Mouse (Mus musculus) lung, embryonic 16.5 days (tissue): ENCODE measurements around the gene Zfp69. TPM values are rescaled to one million over a fixed set of nuclear protein-coding genes. Genes with fewer than 3 reads are reported as not detected.

Source experiments
- ATAC-seq: fragments of 200-750 bp; cut with Nextera tagmentation; 2 replicates; pipeline ENCODE4 v1.8.0; 2017; ENCODE audit warnings: low read depth, mild to moderate bottlenecking, moderate library complexity
- H3K27ac ChIP-seq: fragments of 300-500 bp; sonication (generic); 2 replicates; pipeline ENCODE4 v1.5.1; 2014; ENCODE audit warnings: mild to moderate bottlenecking, control low read depth, low read length
- H3K27me3 ChIP-seq: fragments of 300-500 bp; sonication (generic); 2 replicates; pipeline ENCODE4 v1.6.1; 2014; ENCODE audit warnings: low read depth, low read length, mixed read lengths; ENCODE audit not compliant: control insufficient read depth, insufficient read depth
- H3K36me3 ChIP-seq: fragments of 300-500 bp; sonication (generic); 2 replicates; pipeline ENCODE4 v1.6.1; 2014; ENCODE audit warnings: low read length; ENCODE audit not compliant: control insufficient read depth, insufficient read depth
- H3K4me1 ChIP-seq: fragments of 300-500 bp; sonication (generic); replicated peaks from 2 replicates; pipeline ENCODE4 v1.6.1; 2014; ENCODE audit warnings: low read length, mixed read lengths; ENCODE audit not compliant: control insufficient read depth, insufficient read depth
- H3K4me2 ChIP-seq: fragments of 300-500 bp; sonication (generic); 2 replicates; pipeline ENCODE4 v1.6.1; 2014; ENCODE audit warnings: low read depth, low read length, control low read depth
- H3K4me3 ChIP-seq: fragments of 300-500 bp; sonication (generic); 2 replicates; pipeline ENCODE4 v1.5.1; 2014; ENCODE audit warnings: mild to moderate bottlenecking, low read length, control low read depth
- H3K9ac ChIP-seq: fragments of 300-500 bp; sonication (generic); 2 replicates; pipeline ENCODE4 v1.6.1; 2014; ENCODE audit warnings: low read length, control low read depth
- H3K9me3 ChIP-seq: fragments of 300-500 bp; sonication (generic); 2 replicates; pipeline ENCODE4 v1.6.1; 2016; ENCODE audit warnings: low read length; ENCODE audit not compliant: control insufficient read depth
- WGBS: fragments of 180-500 bp; shearing (Covaris S2); extraction: QIAGEN DNeasy Blood & Tissue Kit; methylation state at CpG from one replicate; pipeline ENCODE4 v1.1.7; 2014; 5-methylcytosine and 5-hydroxymethylcytosine counted together
- polyA plus RNA-seq: library from polyadenylated mRNA; unstranded; fragments of >200 nt; fragmentation: Nextera tagmentation; extraction: Ambion mirVana; gene quantifications from 2 replicates; pipeline ENCODE4 v1.2.1, GENCODE M21; 2015

Zfp69 gene
- 6.8 and 7.5 TPM in 2 replicates for polyA plus RNA-seq

DNA sequence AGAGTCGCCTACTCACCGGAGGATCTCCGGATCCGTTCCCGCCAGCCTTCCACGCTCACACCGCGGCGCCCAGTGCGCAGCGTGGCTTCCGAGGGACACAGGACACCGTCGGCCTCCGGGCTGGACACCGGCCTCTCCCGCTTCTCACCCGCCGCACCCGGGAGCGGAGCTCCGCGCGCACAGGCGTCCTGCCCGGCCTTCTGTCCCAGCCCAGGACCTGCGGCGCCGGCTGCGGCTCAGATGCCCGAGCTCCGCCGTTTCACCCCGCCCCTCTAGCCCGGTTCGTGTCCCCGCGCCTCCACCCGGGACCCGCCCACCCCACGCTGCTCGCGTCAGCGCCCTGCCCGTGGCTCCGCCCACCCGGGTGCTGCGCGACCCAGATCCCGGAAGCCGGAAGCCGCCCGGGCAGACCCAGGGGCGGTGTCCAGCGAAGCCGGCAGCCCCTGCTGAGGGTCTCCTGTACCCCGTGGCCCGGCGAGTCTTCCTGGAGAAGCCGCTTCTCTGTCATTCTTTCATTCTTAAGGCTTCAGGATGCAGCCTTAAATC lies at the start of gene Zfp69:
TSS of gene Zfp69 (minus strand) at position 272 of the 546 bp plus-strand sequence.
- Histone ChIP-seq H3K4me1 (peaks cover 11% of the 10 kb centered on the region; the same call in 1 of the 2 replicates), H3K9ac (peak within 1 kb of the TSS; percentile 84), H3K27ac (peak within 1 kb of the TSS; percentile 84), H3K4me2 (peak within 1 kb of the TSS; percentile 91), H3K27me3 (no peaks in the 10 kb centered on the region), H3K9me3 (no peaks in the 10 kb centered on the region), H3K36me3 (peaks cover 3% of the 10 kb centered on the region; the same call in 1 of the 2 replicates), H3K4me3 (peak within 1 kb of the TSS; percentile 74)
- peak; percentile 100 for ATAC-seq
- under 1% methylated on average over 52 of the region's 60 CpGs for WGBS

DNA sequence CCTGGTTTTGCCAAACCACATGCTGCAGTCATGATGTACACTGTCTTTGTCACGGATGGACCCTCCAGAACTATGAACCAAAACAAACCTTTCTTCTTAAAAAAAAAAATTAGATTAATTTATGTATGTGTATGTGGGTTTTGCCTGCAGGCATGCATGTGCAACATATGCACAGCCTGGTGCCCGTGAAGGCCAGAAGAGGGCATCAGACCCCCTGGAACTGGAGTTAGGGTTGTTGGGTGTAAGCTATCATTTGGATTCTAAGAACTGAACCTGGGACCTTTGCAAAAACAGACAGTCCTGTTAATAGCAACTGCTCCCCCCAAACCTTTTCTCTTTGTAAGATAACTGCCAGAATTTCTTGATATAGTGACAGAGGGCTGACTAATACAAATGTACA lies 49.5 kb upstream of the Zfp69 start:
- H3K27ac ChIP-seq, result no peak overlapping the region
- no peak for ATAC-seq
- H3K4me3 ChIP-seq, result no peak overlapping the region
- H3K9ac ChIP-seq, result no peak overlapping the region
- peaks cover 36% of the 10 kb centered on the region for H3K4me1 ChIP-seq
- no peaks in the 10 kb centered on the region for H3K36me3 ChIP-seq
- H3K9me3 ChIP-seq, result no peaks in the 10 kb centered on the region
- H3K27me3 ChIP-seq, result no peaks in the 10 kb centered on the region
- H3K4me2 ChIP-seq, result no peak overlapping the region
- 79% methylated on average over 2 of the region's 2 CpGs for WGBS

DNA sequence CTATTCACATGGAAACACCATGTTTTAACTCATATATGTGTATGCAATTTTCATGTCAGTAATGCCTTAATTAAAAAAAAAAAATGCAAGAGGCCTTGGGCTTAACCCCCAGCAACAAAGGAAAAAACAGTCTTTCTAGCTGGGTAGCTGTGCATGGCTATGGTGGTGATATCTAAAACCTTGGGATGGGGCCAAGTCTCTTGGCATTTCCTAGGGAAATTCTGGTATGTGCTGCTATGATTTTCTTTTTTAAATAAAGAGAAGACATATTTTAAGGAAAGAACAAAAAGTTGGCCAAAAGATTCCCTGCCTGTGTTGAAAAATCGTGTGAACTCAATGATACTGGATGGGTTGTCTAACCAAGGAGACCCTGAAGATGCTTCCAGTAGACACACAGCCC lies 44.4 kb upstream of the Zfp69 start:
- Histone ChIP-seq H3K27ac (peak overlapping the region; percentile 59), H3K27me3 (no peaks in the 10 kb centered on the region), H3K4me2 (no peak overlapping the region), H3K36me3 (no peaks in the 10 kb centered on the region), H3K9me3 (no peaks in the 10 kb centered on the region), H3K4me1 (peaks cover 13% of the 10 kb centered on the region), H3K4me3 (no peak overlapping the region), H3K9ac (no peak overlapping the region)
- 42% methylated on average over 1 of the region's 1 CpGs for WGBS
- ATAC-seq, result no peak

DNA sequence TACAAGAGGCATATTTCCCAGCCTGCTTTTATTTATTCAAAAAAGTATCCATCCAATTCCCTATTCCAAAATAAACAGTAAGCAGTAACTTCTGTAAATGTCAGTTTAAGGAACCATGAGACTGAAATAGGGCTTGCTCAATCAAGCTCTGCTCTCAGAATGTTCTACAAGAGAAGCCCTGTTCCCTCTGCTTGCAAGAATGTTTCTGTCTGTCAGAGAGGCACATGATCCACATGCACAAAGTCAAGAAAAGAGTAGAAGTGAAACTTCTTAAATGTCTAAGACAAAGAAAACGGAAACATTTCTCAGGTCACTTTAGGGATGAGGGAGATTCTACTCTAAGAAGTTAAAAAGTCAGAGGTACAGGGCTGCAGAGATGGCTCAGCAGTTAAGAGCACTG lies 41.5 kb upstream of the Zfp69 start:
- no peaks in the 10 kb centered on the region for H3K27me3 ChIP-seq
- no peak for ATAC-seq
- H3K4me2 ChIP-seq, result no peak overlapping the region
- 81% methylated on average over 1 of the region's 1 CpGs for WGBS
- H3K27ac ChIP-seq, result no peak overlapping the region
- no peaks in the 10 kb centered on the region for H3K9me3 ChIP-seq
- peaks cover 13% of the 10 kb centered on the region for H3K4me1 ChIP-seq
- H3K9ac ChIP-seq, result no peak overlapping the region
- H3K4me3 ChIP-seq, result no peak overlapping the region
- H3K36me3 ChIP-seq, result no peaks in the 10 kb centered on the region

DNA sequence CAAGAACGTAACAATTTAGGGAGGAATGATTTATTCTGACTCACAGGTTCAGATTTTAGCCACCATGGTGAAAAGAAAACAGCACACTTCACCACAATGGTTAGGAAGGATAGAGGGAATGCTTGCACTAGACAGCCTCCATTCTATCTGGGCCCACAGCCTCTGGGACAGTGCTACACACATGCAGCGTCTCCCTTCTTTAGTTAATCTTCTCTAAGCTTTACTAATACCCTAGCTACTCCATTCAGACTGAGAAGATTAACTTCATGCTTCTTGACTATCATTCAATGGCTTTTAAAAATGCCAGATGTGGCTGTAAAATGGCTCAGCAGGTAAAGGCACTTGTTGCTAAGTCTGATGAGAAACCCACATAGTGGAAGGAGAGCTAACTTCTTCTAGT lies 40.8 kb upstream of the Zfp69 start:
- Histone ChIP-seq H3K27ac (no peak overlapping the region), H3K9ac (no peak overlapping the region), H3K4me2 (no peak overlapping the region), H3K9me3 (no peaks in the 10 kb centered on the region), H3K4me3 (no peak overlapping the region), H3K36me3 (no peaks in the 10 kb centered on the region), H3K27me3 (no peaks in the 10 kb centered on the region), H3K4me1 (peaks cover 13% of the 10 kb centered on the region)
- 87% methylated on average over 2 of the region's 2 CpGs for WGBS
- ATAC-seq, result no peak

DNA sequence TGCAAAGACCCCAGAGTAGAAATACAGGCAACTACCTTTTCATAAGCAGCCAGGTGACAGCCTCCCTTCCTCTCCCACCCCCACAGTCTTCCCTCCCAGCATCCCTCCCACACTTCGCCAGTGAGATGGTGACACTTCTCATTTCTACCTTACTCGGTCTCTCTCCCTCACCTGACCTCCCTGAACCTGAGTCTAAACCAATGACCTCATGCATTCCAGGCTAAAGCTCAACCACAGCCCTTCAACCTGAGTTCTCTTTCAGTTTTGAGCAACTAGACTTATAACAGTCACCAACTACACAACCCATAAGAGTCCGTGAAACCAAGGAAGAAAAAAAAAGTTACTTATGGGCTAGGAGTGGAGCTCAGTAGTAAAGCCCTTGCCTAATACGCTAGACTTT lies 35.8 kb upstream of the Zfp69 start:
- WGBS, result 60% methylated on average over 4 of the region's 4 CpGs
- no peak overlapping the region for H3K4me3 ChIP-seq
- no peaks in the 10 kb centered on the region for H3K4me1 ChIP-seq
- no peak overlapping the region for H3K27ac ChIP-seq
- H3K27me3 ChIP-seq, result no peaks in the 10 kb centered on the region
- H3K9me3 ChIP-seq, result no peaks in the 10 kb centered on the region
- no peak overlapping the region for H3K9ac ChIP-seq
- H3K4me2 ChIP-seq, result no peak overlapping the region
- no peak for ATAC-seq
- no peaks in the 10 kb centered on the region for H3K36me3 ChIP-seq

DNA sequence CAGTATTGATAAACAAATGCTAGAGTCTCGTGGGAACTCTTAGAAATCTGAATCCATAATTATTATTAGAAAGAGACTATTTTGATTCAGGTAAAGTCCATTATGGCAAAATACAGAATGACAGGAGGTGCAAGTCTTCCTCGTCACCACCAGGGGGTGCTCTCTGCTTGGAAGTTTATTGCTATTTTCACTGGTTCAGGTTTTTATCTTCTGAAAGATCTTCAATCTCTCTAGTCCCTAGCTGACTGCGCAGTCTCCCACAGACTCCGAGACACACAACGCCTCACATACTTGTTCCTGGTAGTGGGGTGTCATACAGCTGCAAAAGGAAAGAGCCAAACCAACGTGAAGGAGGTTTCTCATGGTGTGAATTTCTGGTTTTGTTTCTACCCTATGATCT lies 34.9 kb upstream of the Zfp69 start:
- peak; percentile 60; the same call in 1 of the 2 replicates for ATAC-seq
- Histone ChIP-seq H3K36me3 (no peaks in the 10 kb centered on the region), H3K9me3 (no peaks in the 10 kb centered on the region), H3K4me3 (no peak overlapping the region), H3K4me1 (no peaks in the 10 kb centered on the region), H3K4me2 (no peak overlapping the region), H3K27ac (no peak overlapping the region), H3K27me3 (no peaks in the 10 kb centered on the region), H3K9ac (no peak overlapping the region)
- WGBS, result 16% methylated on average over 6 of the region's 6 CpGs

DNA sequence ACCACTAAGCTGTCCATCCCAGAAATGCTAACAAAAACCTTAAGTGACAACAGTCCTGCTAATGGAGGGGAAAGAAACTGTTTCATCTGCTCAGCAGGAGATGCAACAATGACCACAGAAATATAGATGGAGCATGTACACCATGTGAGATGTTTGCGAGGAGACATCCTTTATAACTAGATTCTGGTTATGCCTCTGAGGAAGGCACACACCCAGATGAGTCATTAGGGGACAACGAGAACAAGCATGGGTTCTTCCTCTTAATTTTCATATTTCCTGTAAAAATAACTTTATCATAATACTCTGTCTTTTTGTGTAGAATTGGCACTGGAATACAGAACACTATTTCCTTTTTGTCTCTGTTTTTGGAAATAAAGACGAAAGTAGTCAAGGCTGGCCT lies 26.7 kb upstream of the Zfp69 start:
- no peak for ATAC-seq
- no peaks in the 10 kb centered on the region for H3K4me1 ChIP-seq
- no peak overlapping the region for H3K27ac ChIP-seq
- no peaks in the 10 kb centered on the region for H3K27me3 ChIP-seq
- peaks cover 6% of the 10 kb centered on the region; the same call in 1 of the 2 replicates for H3K36me3 ChIP-seq
- H3K4me2 ChIP-seq, result no peak overlapping the region
- no peak overlapping the region for H3K9ac ChIP-seq
- H3K9me3 ChIP-seq, result no peaks in the 10 kb centered on the region
- no peak overlapping the region for H3K4me3 ChIP-seq
- 85% methylated on average over 3 of the region's 3 CpGs for WGBS

DNA sequence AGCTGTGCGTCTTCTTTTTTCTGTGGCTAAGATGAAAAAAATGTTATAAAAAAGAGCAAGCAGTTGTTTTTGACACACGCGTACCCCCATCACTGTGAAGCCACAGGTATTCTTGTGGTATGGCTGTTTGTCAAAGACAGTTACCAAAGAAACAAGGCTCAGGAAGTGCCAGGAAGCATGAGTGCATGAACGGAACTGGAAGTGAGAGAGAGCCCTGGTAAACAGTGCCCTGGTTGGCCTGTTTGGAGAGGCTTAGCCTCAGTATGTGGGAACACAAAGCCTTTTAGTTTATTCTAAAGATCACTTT lies 23.9 kb upstream of the Zfp69 start:
- ATAC-seq, result no peak
- WGBS, result 76% methylated on average over 4 of the region's 4 CpGs
- no peak overlapping the region for H3K4me3 ChIP-seq
- H3K9ac ChIP-seq, result no peak overlapping the region
- no peaks in the 10 kb centered on the region for H3K9me3 ChIP-seq
- H3K27me3 ChIP-seq, result no peaks in the 10 kb centered on the region
- 0 out of 2 replicates have a peak overlapping the region, but pooled peaks have one; percentile 2 for H3K27ac ChIP-seq
- no peaks in the 10 kb centered on the region for H3K4me1 ChIP-seq
- H3K4me2 ChIP-seq, result no peak overlapping the region
- peaks cover 11% of the 10 kb centered on the region for H3K36me3 ChIP-seq
